Mouse (Mus musculus) yolk sac, embryonic 10.5 days (tissue): ENCODE measurements around the gene Zdhhc6.

Source experiments
- DNase-seq: peaks from one replicate; pipeline ENCODE4 v3.0.0-alpha.2; 2017; ENCODE audit warnings: low spot score

Zdhhc6 gene

DNA sequence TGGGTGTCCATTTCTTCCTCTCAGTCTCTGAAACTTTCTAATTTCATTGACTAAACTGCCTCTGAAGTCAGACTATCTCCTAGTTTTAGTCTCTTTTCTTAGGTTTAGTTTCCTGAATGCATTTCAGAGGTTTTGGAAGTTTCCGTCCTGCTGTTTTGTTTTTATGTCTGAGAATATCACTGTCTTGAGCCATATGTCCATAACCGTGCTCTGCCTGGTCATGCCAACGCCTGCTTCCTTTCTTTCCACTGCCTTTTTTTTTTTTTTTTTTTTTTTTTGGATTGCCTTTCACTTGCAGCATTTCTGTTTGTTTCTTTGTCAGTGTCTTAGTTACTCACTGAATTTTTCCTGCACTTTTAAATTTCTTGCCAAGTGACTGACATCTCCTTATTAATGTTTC is 15.3 kb downstream of the Zdhhc6 start:
- DNase-seq: no peak

DNA sequence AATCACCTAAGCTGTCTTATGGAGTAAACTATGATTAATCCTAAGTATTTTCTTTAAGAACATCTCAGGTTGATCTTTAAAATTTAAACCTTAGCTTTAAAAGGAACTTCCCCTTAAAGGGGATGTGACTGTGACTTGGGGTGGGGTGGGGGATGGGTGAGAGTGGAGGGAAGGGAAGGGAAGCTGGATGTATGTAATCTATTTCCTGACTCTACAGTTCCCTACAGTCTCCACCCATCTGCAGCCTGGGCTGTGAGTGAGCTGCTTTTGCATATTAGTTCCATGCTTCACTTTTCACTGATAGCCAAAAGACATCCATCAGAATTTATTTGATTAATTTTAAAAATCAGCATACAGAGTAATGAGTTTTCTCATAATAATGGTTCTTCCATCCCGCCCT is 16.5 kb downstream of the Zdhhc6 start:
- DNase-seq: no peak

GRCm38 (mm10) chr19:55297961-55298360 is 17.9 kb downstream of the Zdhhc6 start:
- no peak for DNase-seq

DNA sequence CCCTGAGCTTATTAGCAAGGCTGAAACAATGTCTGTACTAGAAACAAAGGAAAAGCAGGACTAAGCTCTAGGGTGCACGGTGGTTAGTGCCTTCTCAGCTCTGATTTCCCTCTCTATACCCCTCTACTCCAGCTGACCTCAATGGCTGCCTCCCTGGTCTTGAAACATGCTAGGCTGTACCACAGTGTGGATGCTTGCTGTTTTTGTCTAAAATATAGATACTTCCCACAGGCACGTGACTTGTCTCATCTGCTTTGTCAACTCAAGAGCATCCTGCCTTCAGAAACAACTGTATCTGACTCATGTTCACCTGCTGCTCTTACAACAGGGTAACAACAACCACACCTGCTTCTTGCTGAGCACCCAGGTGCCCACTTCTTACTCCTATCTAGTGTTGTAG is 18.3 kb downstream of the Zdhhc6 start:
- DNase-seq: no peak

GRCm38 (mm10) chr19:55296301-55296700 is 19.5 kb downstream of the Zdhhc6 start:
- no peak for DNase-seq

DNA sequence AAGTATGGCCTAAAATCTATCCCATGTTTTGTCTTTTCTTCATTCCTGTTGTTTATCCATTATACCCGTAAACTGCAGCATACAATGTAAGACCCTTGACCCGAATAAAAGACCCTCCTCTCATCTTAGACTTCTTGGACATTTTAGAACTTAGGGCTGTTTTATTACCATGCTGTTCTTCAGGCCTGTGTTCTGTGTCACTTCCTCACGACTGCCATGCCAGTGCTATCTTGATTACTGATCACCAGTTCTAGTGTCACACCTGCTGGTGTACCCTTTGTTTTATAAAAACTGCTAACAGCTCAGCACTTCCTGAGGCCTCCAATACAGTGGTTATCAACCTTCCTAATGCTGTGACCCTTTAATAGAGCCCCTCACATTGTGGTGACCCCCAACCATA is 20.3 kb downstream of the Zdhhc6 start:
- DNase-seq: no peak

DNA sequence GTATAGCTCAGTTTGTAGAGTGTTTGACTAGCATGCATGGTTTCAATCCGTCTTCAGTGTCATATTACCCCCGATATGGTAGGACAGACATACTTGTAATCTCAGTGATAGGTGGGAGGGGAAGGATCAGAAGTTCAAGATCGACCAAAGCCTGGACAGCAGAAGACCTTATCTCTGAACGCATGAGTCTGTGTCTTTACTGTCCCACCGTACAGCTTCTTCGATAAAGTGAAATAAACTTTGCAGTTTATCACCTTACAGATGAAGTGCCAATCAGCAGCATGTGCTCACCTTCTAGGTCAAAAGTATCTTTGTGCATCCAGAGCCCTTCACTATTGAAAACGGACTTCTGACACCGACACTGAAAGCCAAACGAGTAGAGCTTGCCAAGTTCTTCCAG is 20.8 kb downstream of the Zdhhc6 start:
- DNase-seq: no peak

GRCm38 (mm10) chr19:55293175-55293574 is 22.7 kb downstream of the Zdhhc6 start:
- DNase-seq: no peak

GRCm38 (mm10) chr19:55292210-55292850 is 23.5 kb downstream of the Zdhhc6 start:
- DNase-seq: no peak

DNA sequence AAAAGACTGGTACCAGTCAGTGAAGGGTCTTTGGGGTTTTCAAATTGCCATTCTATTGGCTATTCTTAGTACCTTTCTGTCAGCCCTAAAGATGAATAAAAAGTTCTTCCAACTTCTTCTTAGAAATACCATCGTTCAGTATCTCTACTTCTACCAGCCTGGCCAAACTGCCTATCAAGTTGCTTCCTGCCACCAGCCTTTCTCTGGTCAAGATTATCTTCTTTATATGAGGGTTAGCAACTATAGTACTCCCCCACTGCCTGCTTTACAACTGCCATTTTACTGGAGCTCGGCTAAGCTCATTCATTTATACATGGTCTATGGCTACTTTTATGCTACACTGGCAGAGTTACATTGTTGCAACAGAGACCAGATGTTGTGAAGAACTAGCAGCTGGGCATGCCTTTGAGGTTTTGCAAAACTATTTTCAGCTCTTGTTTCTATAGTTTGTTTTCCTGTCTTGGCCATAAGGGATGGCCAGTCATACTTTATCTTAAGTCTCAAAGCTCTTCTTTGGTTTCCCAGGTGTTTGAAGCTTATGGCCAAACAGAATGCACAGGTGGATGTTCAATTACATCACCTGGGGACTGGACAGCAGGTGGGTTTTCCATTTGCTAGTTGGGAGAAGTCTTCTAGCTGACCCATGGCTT is 25.1 kb downstream of the Zdhhc6 start:
- DNase-seq: no peak

DNA sequence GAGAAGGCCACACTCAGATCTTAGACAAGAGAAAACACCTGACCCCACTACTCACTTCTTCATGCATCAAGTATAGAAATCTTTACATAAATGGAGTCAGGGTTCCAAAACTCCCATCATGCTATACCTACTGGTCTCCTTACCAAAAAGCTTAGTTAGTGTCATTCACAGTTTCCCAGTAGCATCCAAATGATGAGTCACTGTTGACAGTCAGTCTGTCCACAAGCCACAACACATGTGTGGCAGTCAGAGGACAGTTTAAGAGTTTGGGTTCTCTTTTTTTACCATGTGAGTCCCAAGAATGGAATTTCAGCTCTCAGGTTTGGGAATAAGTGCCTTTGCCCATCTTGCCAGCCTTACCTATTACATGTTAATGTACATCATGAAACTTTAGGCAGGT is 26.9 kb downstream of the Zdhhc6 start:
- no peak for DNase-seq

GRCm38 (mm10) chr19:55286034-55286433 is 29.8 kb downstream of the Zdhhc6 start:
- no peak for DNase-seq

- DNase-seq: no peak
Measured at GRCm38 (mm10) chr19:55284093-55284492, 31.7 kb downstream of the Zdhhc6 start.

GRCm38 (mm10) chr19:55276770-55277169 is 39.1 kb downstream of the Zdhhc6 start:
- no peak for DNase-seq

GRCm38 (mm10) chr19:55276100-55276499 is 39.7 kb downstream of the Zdhhc6 start:
- no peak for DNase-seq

GRCm38 (mm10) chr19:55273340-55273739 is 42.5 kb downstream of the Zdhhc6 start:
- no peak for DNase-seq

- DNase-seq: no peak
Measured at GRCm38 (mm10) chr19:55271448-55271847, 44.4 kb downstream of the Zdhhc6 start.

- DNase-seq: no peak
Measured at GRCm38 (mm10) chr19:55269051-55269450, 46.8 kb downstream of the Zdhhc6 start.

- DNase-seq: no peak
Measured at GRCm38 (mm10) chr19:55268150-55268549, 47.7 kb downstream of the Zdhhc6 start.

DNA sequence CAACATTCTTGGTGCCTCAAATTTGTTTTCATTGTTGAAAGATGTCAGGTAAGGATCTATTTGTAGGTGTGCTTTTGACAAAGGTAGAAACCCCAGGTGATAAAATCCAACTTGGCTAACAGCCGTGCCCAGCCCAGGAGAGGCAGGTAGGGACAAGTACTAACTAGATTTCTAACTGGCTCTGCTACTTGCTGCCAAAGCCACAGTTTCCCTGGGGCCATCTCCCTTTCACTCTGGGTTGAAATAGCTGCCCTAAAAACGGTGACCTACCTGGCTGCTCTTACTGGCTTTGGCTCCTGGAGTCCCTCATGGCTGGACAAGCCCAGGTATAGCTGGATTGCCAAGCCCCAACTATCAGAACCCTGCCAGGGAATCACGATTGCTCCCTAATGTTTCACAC is 49.0 kb downstream of the Zdhhc6 start:
- no peak for DNase-seq

GRCm38 (mm10) chr19:55265269-55265668 is 50.6 kb downstream of the Zdhhc6 start:
- no peak for DNase-seq

DNA sequence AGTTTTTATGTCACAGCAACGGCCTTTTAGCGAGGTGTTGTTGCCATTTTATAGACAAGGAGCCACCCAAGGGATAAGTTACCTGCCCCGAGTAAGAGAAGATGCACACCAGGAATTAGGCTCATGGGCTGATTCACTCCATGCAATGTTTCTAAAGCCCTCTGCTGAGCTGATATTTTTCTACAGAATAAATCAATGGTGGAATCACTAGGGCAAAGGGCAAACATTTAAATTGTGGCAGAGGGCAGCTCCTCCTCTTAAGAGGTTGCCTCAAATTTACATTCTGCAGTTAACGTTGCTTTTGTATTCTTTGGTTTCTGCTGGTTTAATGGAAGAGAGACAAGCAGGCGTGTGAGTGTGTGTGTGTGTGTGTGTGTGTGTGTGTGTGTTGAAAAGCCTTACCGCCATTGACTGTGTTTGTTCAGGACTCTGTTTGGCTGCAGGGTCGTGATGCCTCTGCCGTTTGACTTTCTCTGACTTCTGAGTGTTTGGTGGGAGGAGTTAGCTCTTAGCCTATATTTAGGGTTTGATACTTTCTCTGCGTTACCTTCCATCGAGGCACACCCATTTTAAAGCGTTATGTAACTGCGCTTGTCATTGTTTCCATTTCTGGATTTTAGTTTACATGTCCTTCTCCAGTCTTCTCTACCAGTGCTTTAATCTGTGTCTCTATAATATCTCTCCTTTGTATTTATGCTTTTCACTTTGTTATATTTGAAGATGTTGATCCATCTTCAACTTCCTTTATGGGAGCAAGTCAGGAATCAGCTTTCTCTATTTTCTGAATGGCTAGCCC is 55.2 kb downstream of the Zdhhc6 start:
- no peak for DNase-seq

- DNase-seq: no peak
Measured at GRCm38 (mm10) chr19:55258514-55258913, 57.3 kb downstream of the Zdhhc6 start.
